Mouse (Mus musculus) Patski (cell line): ENCODE data around the gene Il4ra. TPM values are rescaled to one million over a fixed set of nuclear protein-coding genes. Genes with fewer than 3 reads are reported as not detected.
A peak's percentile ranks its signal among the peaks of the same experiment; 100 is the strongest.

Source experiments
- ATAC-seq: fragments of 100-300 bp; one replicate; pipeline ENCODE4 v1.8.0; 2021
- CTCF ChIA-PET: fragments of 350-600 bp; sonication (Branson Sonifier 250); formaldehyde crosslinking; loops from one replicate; lab custom pipeline; 2022; ENCODE audit warnings: inconsistent platforms; lab: Charles Lee
- POLR2A ChIA-PET: fragments of 350-600 bp; sonication (Branson Sonifier 250); formaldehyde crosslinking; loops from one replicate; lab custom pipeline; 2022; ENCODE audit warnings: antibody characterized with exemption, inconsistent platforms; lab: Charles Lee
- DNase-seq: peaks from one replicate; pipeline ENCODE4 v3.0.0-alpha.2; 2011; ENCODE audit warnings: low read depth, low spot score
- H3K27me3 ChIP-seq: fragments of 371-371 bp; one replicate; pipeline ENCODE4 v1.5.1; 2021
- CTCF ChIP-seq: fragments of 100-300 bp; IDR thresholded peaks from one replicate; pipeline ENCODE4 v1.5.1; 2021
- in situ Hi-C: fragments of 300-500 bp; cut with MboI; formaldehyde crosslinking; loops from 3 replicates; pipeline ENCODE4 v1.11.1; 2018; ENCODE audit warnings: low pct_unique_long_range_greater_than_20kb, mixed read lengths
- polyA plus RNA-seq: library from polyadenylated mRNA; unstranded; gene quantifications from one replicate; pipeline ENCODE4 v1.2.3, GENCODE M21; 2021

Gene Il4ra
- polyA plus RNA-seq, 1 experiment from 2014 or later, result 16.5 TPM

DNA sequence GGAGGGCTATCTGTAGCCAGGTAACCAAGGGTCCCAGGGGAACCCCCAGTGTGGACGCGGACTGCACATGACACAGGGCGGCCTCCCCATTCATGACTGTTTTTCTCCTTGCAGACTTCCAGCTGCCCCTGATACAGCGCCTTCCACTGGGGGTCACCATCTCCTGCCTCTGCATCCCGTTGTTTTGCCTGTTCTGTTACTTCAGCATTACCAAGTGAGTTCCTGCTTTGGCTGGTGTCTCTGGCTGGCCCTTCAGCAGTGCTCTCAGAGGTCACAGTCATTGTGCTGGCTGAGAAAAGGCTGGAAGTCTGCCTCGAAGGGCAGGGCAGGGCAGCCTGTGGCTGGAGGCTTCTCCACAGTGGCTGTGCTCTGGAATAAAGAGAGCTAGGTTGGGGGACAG lies 20.8 kb downstream of the Il4ra start:
- ATAC-seq (no peak), DNase-seq (no peak)
- no peaks in the 10 kb centered on the region for H3K27me3 ChIP-seq
- in situ Hi-C loops, result loop anchor here (5.0 kb wide), 1 partner anchor 100 kb away; no protein-coding TSS in a partner anchor
- ChIA-PET POLR2A (no interaction called here), CTCF (interaction anchor here (0.9 kb wide), 1 partner anchor 8 kb away, joined by 3 read pairs; no protein-coding TSS in a partner anchor)
- no peak for TF ChIP-seq CTCF

DNA sequence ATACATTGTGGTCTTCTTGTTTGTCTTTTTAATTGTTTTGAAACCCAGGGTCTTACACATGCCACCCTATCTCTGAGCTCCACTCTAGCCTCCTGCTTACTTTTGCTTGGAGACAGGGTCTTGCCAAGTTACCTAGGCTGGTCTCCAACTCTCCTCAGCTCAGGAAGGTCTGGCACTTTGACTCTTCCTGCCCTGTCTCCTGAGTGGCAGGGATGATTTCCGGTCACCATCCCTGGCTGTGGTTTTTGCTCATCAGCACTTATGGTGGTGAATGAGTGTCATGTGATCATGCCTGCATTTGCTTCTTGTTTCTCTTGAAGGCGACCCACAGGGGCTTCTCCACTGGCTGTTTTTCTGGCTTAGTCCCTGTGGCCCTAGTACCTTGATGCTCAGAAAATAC lies 21.9 kb downstream of the Il4ra start:
- ChIA-PET CTCF (no interaction called here), POLR2A (no interaction called here)
- no peak for TF ChIP-seq CTCF
- ATAC-seq (no peak), DNase-seq (no peak)
- in situ Hi-C loops, result loop anchor here (5.0 kb wide), 1 partner anchor 102 kb away; no protein-coding TSS in a partner anchor
- H3K27me3 ChIP-seq, result no peaks in the 10 kb centered on the region

DNA sequence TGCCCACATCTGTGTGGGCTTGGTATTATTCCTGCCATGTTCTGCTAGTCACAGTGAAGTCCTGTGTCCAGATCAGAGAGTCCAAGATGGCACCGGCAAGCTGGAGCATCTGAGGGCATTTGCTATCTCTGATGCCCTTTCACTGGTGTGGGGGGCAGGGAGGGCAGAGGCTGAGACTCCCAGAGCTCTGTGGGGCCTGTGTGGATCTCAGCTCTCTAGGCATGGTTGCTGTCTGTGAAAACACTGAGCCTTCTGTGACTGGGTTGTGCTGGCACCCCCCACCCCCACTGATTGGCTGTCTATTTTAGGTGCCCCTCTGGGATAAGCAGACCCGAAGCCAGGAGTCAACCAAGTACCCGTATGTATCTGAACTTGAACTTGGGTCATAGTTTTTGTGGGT lies 22.9 kb downstream of the Il4ra start:
- no peak for DNase-seq
- POLR2A ChIA-PET, result no interaction called here
- in situ Hi-C loops, result loop anchor here (5.0 kb wide), 1 partner anchor 103 kb away; no protein-coding TSS in a partner anchor
- TF ChIP-seq CTCF, result no peak
- H3K27me3 ChIP-seq, result no peaks in the 10 kb centered on the region
- no peak for ATAC-seq
- CTCF ChIA-PET, result interaction anchor here (1.0 kb wide), 1 partner anchor 103 kb away, joined by 3 read pairs; no protein-coding TSS in a partner anchor

DNA sequence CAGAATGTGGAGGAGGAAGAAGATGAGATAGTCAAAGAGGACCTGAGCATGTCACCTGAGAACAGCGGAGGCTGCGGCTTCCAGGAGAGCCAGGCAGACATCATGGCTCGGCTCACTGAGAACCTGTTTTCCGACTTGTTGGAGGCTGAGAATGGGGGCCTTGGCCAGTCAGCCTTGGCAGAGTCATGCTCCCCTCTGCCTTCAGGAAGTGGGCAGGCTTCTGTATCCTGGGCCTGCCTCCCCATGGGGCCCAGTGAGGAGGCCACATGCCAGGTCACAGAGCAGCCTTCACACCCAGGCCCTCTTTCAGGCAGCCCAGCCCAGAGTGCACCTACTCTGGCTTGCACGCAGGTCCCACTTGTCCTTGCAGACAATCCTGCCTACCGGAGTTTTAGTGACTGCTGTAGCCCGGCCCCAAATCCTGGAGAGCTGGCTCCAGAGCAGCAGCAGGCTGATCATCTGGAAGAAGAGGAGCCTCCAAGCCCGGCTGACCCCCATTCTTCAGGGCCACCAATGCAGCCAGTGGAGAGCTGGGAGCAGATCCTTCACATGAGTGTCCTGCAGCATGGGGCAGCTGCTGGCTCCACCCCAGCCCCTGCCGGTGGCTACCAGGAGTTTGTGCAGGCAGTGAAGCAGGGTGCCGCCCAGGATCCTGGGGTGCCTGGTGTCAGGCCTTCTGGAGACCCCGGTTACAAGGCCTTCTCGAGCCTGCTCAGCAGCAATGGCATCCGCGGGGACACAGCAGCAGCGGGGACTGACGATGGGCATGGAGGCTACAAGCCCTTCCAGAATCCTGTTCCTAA lies 24.0 kb downstream of the Il4ra start:
- in situ Hi-C loops, result no loop called here

DNA sequence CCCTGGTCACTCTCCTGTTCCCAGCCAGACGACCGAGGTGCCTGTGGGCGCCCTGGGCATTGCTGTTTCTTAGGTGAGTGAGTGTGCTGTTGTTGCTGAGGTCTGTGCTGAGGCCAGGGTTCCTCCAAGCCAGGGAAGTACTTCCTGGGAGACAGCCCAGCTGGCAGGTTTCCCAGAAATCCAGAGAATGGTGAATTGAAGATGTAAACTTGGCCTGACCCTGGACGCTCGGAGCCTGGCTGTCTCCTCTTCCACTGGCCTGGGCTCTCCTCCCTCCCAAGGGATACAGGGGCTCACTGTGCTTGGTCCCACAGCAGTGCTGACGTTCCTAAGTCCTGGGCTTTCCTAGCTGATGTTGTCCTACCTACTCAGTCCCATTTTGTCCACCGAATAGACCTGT lies 25.1 kb downstream of the Il4ra start:
- TF ChIP-seq CTCF, result no peak
- no peaks in the 10 kb centered on the region for H3K27me3 ChIP-seq
- in situ Hi-C loops, result no loop called here
- peak; percentile 8 for ATAC-seq
- CTCF ChIA-PET, result interaction anchor here (0.6 to 1.0 kb wide), 3 partner anchors 103 to 107 kb away, joined by 3 read pairs; no protein-coding TSS in a partner anchor
- no peak for DNase-seq
- POLR2A ChIA-PET, result no interaction called here

More for the DNA sequence above, 24.0 kb downstream of the Il4ra start:
- ATAC-seq (no peak), DNase-seq (no peak)
- ChIA-PET CTCF (interaction anchor here (1.0 kb wide), 1 partner anchor 104 kb away, joined by 3 read pairs; no protein-coding TSS in a partner anchor), POLR2A (no interaction called here)
- TF ChIP-seq CTCF, result no peak
- no peaks in the 10 kb centered on the region for H3K27me3 ChIP-seq

DNA sequence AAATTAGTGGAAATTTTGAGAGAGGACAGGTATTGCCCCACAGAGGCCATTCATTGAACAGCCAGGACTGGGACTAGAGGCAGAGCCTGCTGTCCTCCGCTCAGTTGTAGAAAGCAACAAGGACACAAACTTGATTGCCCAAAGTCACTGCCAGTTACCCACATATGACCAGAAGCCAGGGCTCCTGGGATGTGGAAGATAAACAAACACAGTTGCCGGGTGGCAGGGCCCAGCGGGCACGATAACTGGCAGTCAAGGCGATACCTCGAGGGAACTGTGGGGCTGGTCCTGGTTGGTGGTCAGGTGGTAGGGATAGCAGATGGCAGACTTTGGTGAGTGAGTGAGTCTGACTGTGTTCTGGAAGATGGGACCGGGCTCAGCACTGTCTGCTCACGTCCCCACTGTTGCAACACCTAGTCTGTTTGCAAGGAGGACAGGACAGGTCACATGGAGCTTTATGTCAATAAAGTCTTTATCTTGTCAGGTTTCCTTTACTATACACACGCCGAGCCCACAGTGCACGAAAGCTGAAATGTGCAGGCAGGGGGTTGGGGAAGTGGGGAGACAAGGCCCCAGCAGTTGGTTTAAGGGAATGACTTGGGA lies 25.7 kb downstream of the Il4ra start:
- TF ChIP-seq CTCF, result no peak
- no peak for DNase-seq
- H3K27me3 ChIP-seq, result no peaks in the 10 kb centered on the region
- CTCF ChIA-PET, result interaction anchor here (0.6 to 1.0 kb wide), 3 partner anchors 104 to 108 kb away, joined by 3 read pairs; no protein-coding TSS in a partner anchor
- ATAC-seq, result no peak
- POLR2A ChIA-PET, result no interaction called here
- in situ Hi-C loops, result no loop called here

DNA sequence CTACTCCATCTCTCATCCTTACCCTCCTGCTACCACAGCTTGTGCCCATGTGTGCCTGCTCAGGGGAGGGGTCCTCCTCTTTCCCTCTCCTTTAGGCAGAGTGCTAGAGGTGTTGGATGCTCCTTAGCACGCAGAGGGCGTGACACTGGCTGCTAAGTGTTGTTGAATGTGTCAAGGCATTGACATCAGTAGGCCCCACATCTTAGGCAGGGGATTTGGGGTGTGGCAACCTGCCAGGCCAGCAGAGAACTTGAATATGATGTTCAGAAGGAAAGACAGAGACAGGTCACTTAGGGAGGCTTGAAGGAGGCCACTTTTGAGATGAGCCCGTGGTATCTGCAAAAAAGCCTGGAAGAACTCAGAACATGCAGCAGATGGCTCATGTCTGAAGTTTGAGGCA lies 26.2 kb downstream of the Il4ra start:
- no peaks in the 10 kb centered on the region for H3K27me3 ChIP-seq

DNA sequence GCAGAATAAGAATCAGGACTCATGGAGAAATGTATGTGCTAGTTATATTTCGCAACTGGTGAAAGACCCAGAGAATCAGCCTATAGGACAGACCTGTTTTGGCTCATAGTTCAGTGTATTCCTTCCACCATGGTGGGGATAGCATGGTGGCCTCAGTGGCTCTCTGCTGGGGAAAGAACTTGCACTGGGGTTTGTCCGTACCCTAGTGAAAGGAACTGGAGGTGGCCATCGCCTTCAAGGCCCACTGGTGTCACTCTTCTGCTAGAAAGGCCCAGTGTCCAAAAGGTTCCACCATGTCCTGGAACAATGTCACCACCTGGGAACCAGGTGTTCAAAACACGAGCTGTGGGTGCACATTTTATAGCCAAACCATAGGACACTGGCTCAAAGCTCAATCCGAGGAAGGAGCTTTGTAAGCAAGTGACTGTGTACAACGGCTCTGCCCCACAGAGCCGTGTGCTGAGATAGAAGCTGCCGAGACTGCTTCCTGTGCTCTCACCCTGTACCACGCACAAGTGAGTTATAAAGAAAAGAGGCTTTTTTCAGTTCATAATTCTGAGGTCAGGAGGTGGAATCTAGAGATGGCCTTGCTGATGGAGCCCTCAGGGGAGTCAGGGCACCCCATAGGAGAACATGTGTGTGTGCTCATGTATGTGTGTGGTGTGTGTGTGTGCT lies 27.8 kb downstream of the Il4ra start:
- ATAC-seq (no peak), DNase-seq (no peak)
- in situ Hi-C loops, result no loop called here
- POLR2A ChIA-PET, result no interaction called here
- H3K27me3 ChIP-seq, result no peaks in the 10 kb centered on the region
- TF ChIP-seq CTCF, result no peak
- CTCF ChIA-PET, result interaction anchor here (0.7 kb wide), 1 partner anchor 108 kb away, joined by 3 read pairs; no protein-coding TSS in a partner anchor

More for the DNA sequence above, 26.2 kb downstream of the Il4ra start:
- ATAC-seq, result no peak
- in situ Hi-C loops, result no loop called here
- CTCF ChIA-PET, result interaction anchor here (0.9 kb wide), 1 partner anchor 105 kb away, joined by 3 read pairs; no protein-coding TSS in a partner anchor
- no peak for DNase-seq
- TF ChIP-seq CTCF, result no peak
- POLR2A ChIA-PET, result no interaction called here

DNA sequence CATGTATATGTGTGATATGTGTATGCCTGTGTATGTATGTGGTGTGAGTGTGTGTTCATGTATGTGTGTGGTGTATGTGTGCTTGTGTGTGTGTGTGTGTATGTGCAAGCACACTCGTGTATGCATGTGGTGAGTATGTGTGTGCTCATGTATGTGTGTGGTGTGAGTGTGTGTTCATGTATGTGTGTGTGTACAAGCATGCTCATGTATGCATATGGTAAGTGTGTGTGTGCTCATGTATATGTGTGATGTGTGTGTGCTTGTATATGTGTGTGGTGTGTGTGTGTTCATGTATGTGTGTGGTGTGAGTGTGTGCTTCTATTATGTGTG lies 28.3 kb downstream of the Il4ra start:
- ATAC-seq, result no peak
- CTCF ChIA-PET, result interaction anchor here (0.7 to 2.2 kb wide), 5 partner anchors 11 to 109 kb away, joined by 3 to 34 read pairs (median 4); no protein-coding TSS in a partner anchor
- in situ Hi-C loops, result no loop called here

More for the DNA sequence above, 28.3 kb downstream of the Il4ra start:
- POLR2A ChIA-PET, result interaction anchor here (1.9 kb wide), 1 partner anchor 108 kb away, joined by 9 read pairs; no protein-coding TSS in a partner anchor
- no peaks in the 10 kb centered on the region for H3K27me3 ChIP-seq
- no peak for DNase-seq
- no peak for TF ChIP-seq CTCF
